Mouse (Mus musculus): ENCODE data around the gene Sav1. TPM values are rescaled to one million over a fixed set of nuclear protein-coding genes. Genes with fewer than 3 reads are reported as not detected.

Sav1 gene
- polyA plus RNA-seq, 1 experiment = 45.0 TPM

DNA sequence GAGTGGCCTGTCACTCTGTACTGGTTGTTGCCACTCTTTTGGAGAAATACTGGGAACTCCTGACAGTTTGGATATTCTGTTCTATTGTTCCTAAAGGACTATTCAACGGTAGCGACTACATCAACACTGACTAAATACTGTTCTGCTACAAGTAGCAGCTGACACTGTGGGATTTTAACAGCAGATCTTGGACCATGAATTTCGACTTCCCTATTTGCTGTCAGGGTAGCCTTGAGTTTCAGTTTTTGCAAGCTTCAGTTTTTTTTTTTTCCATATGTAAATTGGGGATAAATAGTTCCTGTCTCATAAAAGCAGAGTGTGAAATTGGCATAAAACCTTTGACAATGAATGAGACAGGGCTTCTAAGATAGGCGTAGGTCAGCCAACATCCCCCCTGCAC, 23.6 kb upstream of the Sav1 start:
- Histone ChIP-seq H3K36me3 (ENCODE audit: control insufficient read depth, insufficient read depth, low read length) (no peaks in the 10 kb centered on the region), H3K27ac (ENCODE audit: control insufficient read depth, insufficient read depth, low read depth, low read length) (no peak overlapping the region), H3K4me3 (ENCODE audit: control insufficient read depth, low read depth, low read length) (no peak overlapping the region), H3K4me1 (ENCODE audit: control insufficient read depth, insufficient read depth, low read length) (no peaks in the 10 kb centered on the region), H3K27me3 (ENCODE audit: control insufficient read depth, insufficient read depth, low read length) (no peaks in the 10 kb centered on the region)
- TF ChIP-seq POLR2A (IDR thresholded peaks at IDR 0.05; ENCODE audit: control insufficient read depth, low read depth, low read length) = no peak
- no peak for TF ChIP-seq CTCF (IDR thresholded peaks at IDR 0.05; ENCODE audit: control insufficient read depth, insufficient read depth, insufficient replicate concordance, low read depth, low read length)

DNA sequence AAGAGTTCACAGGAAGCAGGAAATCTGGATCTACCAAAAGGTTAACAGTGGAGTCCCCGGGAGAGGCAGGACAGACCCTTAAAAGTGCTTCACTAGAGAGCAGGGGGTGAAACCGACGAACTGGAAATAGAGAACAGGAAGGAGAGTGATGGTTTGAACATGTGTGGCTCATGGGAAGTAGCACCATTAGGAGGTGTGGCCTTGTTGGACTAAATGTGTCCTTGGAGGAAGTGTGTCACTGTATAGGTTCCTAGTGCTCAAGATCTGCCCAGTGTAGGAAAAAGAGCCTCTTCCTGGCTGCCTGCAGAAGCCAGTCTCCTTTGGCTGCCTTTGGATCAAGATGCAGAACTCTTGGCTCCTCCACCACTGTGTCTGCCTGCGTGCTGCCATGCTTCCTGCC, 18.3 kb upstream of the Sav1 start:
- TF ChIP-seq CTCF (IDR thresholded peaks at IDR 0.05; ENCODE audit: control insufficient read depth, insufficient read depth, insufficient replicate concordance, low read depth, low read length) (no peak), POLR2A (IDR thresholded peaks at IDR 0.05; ENCODE audit: control insufficient read depth, low read depth, low read length) (no peak)
- Histone ChIP-seq H3K36me3 (ENCODE audit: control insufficient read depth, insufficient read depth, low read length) (no peaks in the 10 kb centered on the region), H3K4me3 (ENCODE audit: control insufficient read depth, low read depth, low read length) (no peak overlapping the region), H3K4me1 (ENCODE audit: control insufficient read depth, insufficient read depth, low read length) (no peaks in the 10 kb centered on the region), H3K27ac (ENCODE audit: control insufficient read depth, insufficient read depth, low read depth, low read length) (no peak overlapping the region), H3K27me3 (ENCODE audit: control insufficient read depth, insufficient read depth, low read length) (no peaks in the 10 kb centered on the region)

DNA sequence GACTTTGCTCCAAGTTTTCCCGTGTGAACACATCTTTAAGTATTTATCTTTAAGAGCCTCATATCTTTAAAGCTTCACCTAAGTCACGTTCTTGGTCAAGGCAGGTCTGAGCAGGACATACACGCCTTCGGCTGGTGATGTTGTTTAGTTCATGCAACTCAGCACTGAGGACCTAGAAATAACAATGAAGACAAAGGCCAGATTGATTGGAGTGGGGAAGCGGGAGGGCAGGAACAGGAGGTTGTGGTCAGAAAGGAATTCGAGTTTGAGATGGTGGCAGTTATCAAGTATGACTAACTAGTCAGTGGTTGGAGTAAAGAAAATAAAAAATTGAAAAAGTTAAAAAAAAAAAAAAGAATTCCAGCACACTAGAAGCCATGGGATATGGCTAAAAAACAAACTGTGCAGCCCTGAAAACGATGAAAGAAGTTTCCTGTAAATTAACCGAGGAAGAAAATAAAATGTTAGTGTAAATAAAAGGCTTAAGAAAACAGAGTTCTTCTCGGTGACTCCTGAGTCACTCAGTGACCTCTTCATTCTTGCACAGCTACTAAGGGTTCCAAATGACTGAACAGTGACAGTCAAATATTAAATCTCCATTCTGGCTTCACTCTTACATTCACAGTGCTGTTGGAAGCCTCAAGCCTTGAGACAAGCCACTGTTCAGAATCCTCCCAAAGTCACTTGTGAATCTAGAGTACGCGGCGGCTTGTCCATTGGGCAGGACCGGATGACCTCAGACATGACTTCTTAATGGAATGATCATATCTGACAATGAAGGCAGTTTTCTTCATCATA, 11.6 kb upstream of the Sav1 start:
- no peak overlapping the region for H3K27ac ChIP-seq (ENCODE audit: control insufficient read depth, insufficient read depth, low read depth, low read length)
- no peak for TF ChIP-seq POLR2A (IDR thresholded peaks at IDR 0.05; ENCODE audit: control insufficient read depth, low read depth, low read length)
- TF ChIP-seq CTCF (IDR thresholded peaks at IDR 0.05; ENCODE audit: control insufficient read depth, insufficient read depth, insufficient replicate concordance, low read depth, low read length) = no peak
- no peaks in the 10 kb centered on the region for H3K27me3 ChIP-seq (ENCODE audit: control insufficient read depth, insufficient read depth, low read length)
- no peaks in the 10 kb centered on the region for H3K36me3 ChIP-seq (ENCODE audit: control insufficient read depth, insufficient read depth, low read length)
- no peaks in the 10 kb centered on the region for H3K4me1 ChIP-seq (ENCODE audit: control insufficient read depth, insufficient read depth, low read length)
- no peak overlapping the region for H3K4me3 ChIP-seq (ENCODE audit: control insufficient read depth, low read depth, low read length)

DNA sequence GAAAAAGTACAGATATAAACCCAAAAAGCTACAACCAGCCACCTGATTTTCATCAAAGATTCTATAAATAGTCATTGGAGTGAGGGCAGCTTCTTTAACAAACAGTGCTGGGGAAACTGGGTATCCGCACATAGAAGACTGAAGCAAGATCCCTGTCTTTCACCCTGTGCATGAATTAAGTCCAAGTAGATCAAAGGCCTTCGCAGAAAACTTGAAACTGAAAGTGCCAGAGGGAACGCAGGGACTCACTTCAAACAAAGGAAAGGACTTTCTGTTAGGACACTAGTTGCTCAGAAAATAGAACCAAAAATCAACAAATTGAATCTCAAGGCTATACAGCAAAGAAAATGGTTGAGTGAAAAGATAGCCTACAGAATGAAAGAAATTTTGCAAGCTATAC, 8.6 kb upstream of the Sav1 start:
- no peaks in the 10 kb centered on the region for H3K27me3 ChIP-seq (ENCODE audit: control insufficient read depth, insufficient read depth, low read length)
- H3K4me3 ChIP-seq (ENCODE audit: control insufficient read depth, low read depth, low read length) = no peak overlapping the region
- no peaks in the 10 kb centered on the region for H3K36me3 ChIP-seq (ENCODE audit: control insufficient read depth, insufficient read depth, low read length)
- H3K4me1 ChIP-seq (ENCODE audit: control insufficient read depth, insufficient read depth, low read length) = no peaks in the 10 kb centered on the region
- no peak overlapping the region for H3K27ac ChIP-seq (ENCODE audit: control insufficient read depth, insufficient read depth, low read depth, low read length)
- no peak for TF ChIP-seq CTCF (IDR thresholded peaks at IDR 0.05; ENCODE audit: control insufficient read depth, insufficient read depth, insufficient replicate concordance, low read depth, low read length)

DNA sequence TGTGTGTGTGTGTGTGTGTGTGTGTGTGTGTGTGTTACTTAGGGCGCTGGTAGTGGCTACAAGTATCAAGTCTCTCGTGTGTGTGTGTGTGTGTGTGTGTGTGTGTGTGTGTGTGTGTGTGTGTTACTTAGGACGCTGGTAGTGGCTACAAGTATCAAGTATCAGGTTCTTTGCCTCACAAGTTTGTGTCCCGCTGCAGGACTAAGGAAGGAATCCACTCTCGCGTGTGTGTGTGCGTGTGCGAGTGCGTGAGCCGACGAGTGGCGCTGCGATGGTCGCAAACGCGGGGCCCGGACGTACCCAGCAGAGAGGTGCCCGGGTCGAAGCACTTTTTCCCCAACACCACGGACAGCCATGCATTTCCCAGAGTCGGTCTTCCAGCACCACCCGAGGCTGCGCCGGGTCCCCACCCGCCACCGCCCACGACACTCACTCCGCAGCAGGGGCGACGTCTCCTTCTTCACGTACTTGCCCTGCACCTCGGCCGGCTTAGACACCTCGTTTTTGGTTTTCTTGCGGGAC, 500 bp downstream of the Sav1 start:
- peaks cover 3% of the 10 kb centered on the region for H3K36me3 ChIP-seq (ENCODE audit: control insufficient read depth, insufficient read depth, low read length)
- no peaks in the 10 kb centered on the region; the same call in 1 of the 2 replicates for H3K4me1 ChIP-seq (ENCODE audit: control insufficient read depth, insufficient read depth, low read length)
- H3K27me3 ChIP-seq (ENCODE audit: control insufficient read depth, insufficient read depth, low read length) = no peaks in the 10 kb centered on the region
- H3K4me3 ChIP-seq (ENCODE audit: control insufficient read depth, low read depth, low read length) = peak overlapping the region; percentile 95
- peak overlapping the region; percentile 97 for H3K27ac ChIP-seq (ENCODE audit: control insufficient read depth, insufficient read depth, low read depth, low read length)
- TF ChIP-seq POLR2A (IDR thresholded peaks at IDR 0.05; ENCODE audit: control insufficient read depth, low read depth, low read length) (no peak), CTCF (IDR thresholded peaks at IDR 0.05; ENCODE audit: control insufficient read depth, insufficient read depth, insufficient replicate concordance, low read depth, low read length) (no peak)

DNA sequence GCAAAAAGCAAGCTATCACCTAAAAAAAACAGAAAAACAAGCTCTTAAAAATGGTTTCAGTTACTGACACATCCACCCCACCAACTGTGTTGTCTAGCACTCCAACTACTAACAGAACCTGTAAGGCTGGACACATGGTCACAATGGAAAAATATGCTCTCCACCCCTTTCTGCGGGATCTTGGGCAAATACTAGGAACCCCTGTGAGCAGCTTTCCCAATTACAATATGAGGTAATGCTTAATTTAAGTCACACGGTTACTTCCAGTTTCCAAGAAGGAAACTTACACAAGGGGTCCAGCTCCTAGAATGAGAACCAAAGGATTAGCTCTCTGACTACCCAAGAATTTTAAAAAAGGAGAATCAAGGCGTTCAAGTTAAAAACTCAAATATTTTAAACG, 1.3 kb downstream of the Sav1 start:
- peak overlapping the region; percentile 56; the same call in 1 of the 2 replicates for H3K4me3 ChIP-seq (ENCODE audit: control insufficient read depth, low read depth, low read length)
- TF ChIP-seq CTCF (IDR thresholded peaks at IDR 0.05; ENCODE audit: control insufficient read depth, insufficient read depth, insufficient replicate concordance, low read depth, low read length) = no peak
- no peak for TF ChIP-seq POLR2A (IDR thresholded peaks at IDR 0.05; ENCODE audit: control insufficient read depth, low read depth, low read length)
- H3K27ac ChIP-seq (ENCODE audit: control insufficient read depth, insufficient read depth, low read depth, low read length) = no peak overlapping the region
- no peaks in the 10 kb centered on the region; the same call in 1 of the 2 replicates for H3K4me1 ChIP-seq (ENCODE audit: control insufficient read depth, insufficient read depth, low read length)
- no peaks in the 10 kb centered on the region for H3K27me3 ChIP-seq (ENCODE audit: control insufficient read depth, insufficient read depth, low read length)
- H3K36me3 ChIP-seq (ENCODE audit: control insufficient read depth, insufficient read depth, low read length) = peaks cover 3% of the 10 kb centered on the region

DNA sequence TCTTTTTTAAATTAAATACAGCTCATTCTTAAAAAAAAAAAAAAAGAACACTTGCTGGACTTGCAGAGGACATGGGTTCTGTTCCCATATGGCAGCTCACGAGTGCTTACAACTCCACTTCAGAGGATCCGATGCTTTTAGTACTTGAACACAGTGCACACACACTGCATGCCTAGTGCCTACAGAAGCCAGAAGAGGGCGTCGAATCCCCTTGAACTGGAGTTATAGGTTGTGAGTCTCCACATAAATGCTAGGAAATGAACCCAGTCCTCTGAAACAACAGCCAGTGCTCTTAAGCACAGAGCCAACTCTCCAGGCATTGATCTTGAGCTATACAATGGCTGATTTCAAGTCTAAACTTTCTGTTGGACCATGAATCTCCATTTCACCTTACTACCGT, 3.9 kb downstream of the Sav1 start:
- peaks cover 5% of the 10 kb centered on the region for H3K36me3 ChIP-seq (ENCODE audit: control insufficient read depth, insufficient read depth, low read length)
- H3K4me1 ChIP-seq (ENCODE audit: control insufficient read depth, insufficient read depth, low read length) = no peaks in the 10 kb centered on the region; the same call in none of the 2 replicates
- peak overlapping the region; percentile 39; the same call in 1 of the 2 replicates for H3K27ac ChIP-seq (ENCODE audit: control insufficient read depth, insufficient read depth, low read depth, low read length)
- TF ChIP-seq CTCF (IDR thresholded peaks at IDR 0.05; ENCODE audit: control insufficient read depth, insufficient read depth, insufficient replicate concordance, low read depth, low read length) (no peak), POLR2A (IDR thresholded peaks at IDR 0.05; ENCODE audit: control insufficient read depth, low read depth, low read length) (no peak)
- peak overlapping the region; percentile 65 for H3K4me3 ChIP-seq (ENCODE audit: control insufficient read depth, low read depth, low read length)
- no peaks in the 10 kb centered on the region for H3K27me3 ChIP-seq (ENCODE audit: control insufficient read depth, insufficient read depth, low read length)
